Mouse (Mus musculus): ENCODE results near the gene Cpa2. TPM values are rescaled to one million over a fixed set of nuclear protein-coding genes. Genes with fewer than 3 reads are reported as not detected.
A peak's percentile ranks its signal among the peaks of the same experiment; 100 is the strongest.

Gene Cpa2
- 1 to 10 TPM; 1.2 to 1.6 TPM for total RNA-seq (2021)
- long read RNA-seq, experiment 1, partial matches to known transcripts = 1 of 1 reads
- long read RNA-seq, experiment 1, other reads (novel, unspliced or antisense) = 0 of 1 reads
- long read RNA-seq, experiment 2 = 0 reads

DNA sequence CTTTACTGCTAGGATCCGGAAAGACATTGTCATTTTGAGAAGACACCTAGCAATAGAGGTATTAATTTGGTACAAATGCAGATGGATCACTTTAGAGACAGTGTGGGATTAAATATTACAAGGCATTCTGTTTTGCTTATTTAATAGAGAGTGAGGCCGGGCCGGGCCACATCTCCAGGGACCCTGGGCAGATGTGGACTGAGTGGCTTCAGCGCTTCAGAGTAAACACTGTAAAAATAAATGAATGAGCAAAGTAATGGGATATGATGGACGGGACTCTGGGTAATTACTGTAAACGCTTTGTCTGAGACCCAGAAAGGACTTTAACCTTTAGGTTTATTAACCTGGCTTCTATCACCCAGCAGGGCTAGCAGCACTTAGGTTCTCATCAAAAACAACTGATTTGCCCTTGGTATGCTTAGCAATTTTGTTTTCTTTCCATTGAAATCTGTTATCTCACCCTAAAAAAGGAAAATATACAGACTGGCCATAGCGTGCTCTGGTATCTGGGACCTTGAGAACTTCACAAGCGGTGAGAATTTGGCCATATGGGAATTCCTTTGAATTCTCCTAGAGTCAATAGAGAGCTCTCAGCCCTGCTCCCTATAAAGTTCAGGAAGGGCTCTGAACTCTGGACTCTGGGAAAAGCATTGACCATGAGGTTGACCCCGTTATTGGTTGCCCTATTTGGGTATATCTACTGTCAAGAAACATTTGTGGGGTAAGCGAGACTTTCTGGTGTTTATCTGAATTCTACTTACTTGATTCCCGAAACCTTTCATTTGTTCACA is at the start of gene Cpa2:
Gene Cpa2, plus strand, starts transcription at position 574 of the 791 bp plus-strand sequence.
- peak; percentile 25 for DNase-seq

- no peak for DNase-seq
These were observed 42.3 kb upstream of the Cpa2 start for GRCm38 (mm10) chr6:30499049-30499448.

GRCm38 (mm10) chr6:30508824-30509223 is 32.6 kb upstream of the Cpa2 start:
- no peak for DNase-seq

DNA sequence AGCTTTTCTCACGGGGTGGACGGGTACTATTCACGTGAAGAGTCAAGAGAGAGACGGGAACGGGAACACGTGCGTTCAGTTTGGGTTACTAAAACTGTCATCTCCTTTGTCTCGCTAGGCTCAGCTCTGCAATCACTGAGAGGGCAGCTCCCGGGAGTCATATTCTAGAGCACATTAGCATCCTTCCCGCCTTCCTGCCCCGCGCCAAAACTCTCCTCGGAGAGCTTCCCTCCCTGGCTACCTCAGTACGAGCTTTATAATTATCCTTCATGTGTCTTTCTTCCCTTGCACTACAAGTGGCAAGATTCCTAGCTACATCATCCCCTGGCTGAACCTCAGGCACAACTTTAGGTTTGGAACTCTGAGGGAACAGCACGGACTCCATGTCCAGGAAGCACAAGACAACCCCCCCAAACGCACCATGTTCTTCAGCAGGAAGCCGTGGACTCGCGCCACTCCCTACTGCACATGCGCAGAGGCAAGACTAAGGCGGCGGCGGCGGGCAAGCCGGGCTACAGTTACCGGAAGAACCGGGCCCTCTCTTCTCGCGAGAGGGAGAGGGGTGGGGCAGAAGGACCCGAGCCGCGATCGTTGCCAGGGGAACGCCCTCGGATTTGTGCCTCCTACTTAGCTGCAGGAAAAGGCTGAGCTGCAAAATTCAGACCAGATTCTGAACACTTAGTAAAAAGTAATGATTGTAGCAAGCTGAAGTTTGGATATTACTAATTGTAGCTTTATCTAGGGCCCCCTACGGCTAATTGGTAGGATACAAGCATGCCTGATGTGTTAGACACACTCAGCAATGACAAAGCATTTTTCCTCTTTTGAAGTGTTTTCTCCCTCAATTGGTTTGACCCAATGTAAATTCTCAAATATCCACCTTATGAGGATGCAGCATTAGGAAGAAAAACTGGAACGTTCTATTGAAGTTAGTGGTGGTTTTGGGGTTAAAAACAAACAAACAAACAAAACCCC is 31.8 kb upstream of the Cpa2 start, which contains the start of the genes Tmem209 and Ssmem1:
Gene Tmem209, minus strand, starts transcription at position 519 of the 975 bp plus-strand sequence.
Gene Ssmem1, plus strand, starts transcription at position 585 of the 975 bp plus-strand sequence.
- DNase-seq = peak; percentile 99

DNA sequence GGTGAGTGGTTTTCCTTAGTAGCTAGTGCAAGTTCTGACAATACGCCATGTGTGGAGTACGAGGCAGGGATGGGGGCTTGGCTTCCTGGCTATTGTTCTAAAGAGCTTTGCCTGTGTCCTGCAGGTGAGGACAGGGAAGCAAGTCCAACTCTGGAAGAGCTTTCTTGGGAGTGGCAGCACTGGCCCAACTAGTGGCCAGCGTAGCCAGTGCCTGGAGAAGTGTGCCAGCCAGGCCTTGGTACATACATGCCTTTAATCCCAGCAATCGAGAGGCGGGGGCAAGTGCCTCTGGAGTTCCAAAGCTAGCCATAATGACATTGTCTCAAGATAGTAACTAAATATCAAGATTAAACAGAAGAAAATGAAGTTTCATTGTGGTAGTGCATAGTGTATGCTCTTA is 31.1 kb upstream of the Cpa2 start:
- DNase-seq = peak; percentile 16

- no peak for DNase-seq
These were observed 27.1 kb upstream of the Cpa2 start for GRCm38 (mm10) chr6:30514242-30514641.

- DNase-seq = no peak
These were observed 21.0 kb upstream of the Cpa2 start for GRCm38 (mm10) chr6:30520400-30520799.

DNA sequence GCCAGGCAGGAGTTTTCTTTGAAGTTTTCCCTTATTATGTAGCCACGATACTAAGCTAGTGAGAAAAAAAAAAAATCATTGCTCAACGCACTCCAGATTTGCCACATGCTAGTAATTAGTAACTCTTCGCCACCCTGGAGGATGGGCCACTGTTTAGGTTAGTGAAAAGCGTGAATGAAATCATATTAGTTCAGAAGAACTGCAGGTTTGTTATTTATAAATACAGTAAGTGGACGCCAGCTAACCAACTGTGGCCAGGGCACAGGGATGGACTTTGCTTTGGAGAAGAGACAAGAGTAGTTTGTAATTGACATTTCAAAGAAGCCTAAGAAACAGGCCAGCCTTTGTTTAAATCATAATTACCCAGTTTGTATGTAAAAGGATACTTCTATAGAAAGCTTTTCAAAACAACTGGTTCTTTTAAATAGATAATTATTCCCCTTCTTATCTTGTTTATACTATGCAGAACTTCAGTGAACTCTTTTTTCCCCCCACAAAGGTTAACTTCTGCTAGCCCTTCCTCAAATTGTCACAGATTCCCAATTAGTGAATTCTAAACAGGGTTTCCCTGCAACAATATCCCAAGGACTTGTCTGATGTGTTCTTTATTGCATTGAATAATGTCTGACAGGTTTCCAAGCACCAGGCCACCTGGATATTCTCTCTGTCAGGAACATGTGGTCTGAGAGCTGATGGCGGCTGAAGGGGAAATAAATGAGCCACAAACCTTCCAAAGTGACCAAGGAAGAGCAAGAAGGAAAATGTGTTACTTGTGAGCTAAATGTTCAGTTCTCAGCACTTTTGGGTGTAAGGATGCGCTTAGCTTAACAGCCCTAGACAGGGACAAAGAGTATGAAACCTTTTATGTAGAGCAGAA is 15.7 kb upstream of the Cpa2 start:
- DNase-seq = no peak

DNA sequence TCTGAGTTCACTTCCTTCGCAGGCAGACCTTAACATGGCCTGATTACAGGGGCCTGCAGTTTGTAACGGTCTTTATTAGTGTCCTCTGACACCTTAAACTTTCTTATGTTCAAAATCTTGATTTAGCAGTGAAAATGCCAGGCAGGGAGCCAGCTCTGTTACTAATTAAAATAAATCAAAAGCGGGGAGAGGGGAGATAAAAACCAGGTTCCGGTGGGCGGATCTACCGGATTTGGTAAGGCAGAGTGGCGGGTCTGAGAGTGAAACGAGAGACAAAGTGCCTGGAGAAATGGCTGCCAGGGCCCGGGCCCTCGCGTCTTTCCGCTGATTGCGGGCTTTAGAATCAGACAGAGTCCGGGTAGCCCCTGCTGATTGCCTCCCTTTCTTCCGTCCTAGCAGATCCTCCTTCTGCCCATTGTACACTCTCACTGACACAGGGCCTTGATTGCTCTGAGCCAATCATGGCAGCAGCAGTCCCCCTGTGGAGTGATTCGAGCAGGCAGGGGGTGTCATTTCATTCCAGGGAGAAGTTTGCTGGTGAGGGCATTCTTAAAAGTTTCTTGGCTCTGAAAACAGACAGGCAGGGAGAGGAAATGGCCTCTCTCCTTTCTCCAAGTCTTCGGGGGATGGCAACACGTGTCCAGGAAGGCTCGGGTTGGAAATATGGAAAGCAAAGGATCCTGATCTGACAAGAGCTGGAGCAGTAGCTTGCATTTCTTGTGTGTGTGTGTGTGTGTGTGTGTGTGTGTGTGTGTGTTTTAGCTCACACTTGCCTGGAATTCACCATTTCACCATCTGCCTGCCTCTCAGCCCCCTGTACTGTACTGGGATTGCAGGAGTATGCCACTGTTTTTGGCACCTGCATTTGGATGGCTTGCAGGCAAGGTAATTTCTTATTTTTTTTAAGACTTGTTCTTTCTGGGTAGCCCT is 14.5 kb upstream of the Cpa2 start:
- peak; percentile 23 for DNase-seq

DNA sequence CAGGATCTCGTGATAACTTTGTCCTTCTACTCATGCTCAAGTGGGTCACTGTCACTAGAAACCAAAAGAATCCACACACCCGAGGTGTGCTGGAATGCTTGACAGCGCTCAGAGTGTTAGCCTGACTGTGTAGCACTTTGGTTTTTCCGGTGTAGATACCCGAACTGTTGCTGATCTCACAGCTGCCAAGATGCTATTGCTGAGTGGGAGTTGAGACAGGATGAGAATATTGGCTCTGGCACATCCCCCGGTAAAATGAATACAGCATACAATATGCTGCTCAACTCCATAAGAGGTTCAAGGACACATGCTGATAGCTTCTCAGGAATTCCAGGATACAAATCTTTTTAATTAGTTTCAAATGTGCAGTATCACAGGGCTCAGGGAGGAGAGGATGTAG is 12.6 kb upstream of the Cpa2 start:
- no peak for DNase-seq

DNA sequence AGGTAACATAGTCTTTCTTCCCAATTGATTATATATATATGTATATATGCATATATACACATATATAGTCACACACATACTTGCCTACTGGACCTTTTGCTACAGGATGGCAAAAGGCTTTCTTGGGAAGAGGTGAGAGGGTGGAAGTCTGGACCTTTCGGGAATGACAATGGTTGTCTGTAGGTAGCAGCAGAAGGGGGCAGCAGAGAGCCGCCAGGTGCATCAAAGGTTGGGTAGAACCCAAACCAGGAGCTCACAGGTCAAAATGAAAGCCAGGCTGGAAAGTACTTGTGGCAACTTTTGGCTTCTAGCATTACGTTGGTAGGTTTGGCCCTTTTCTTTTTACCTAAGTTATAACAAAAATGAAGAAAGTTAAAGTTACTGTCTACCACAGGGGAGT is 6.0 kb upstream of the Cpa2 start:
- DNase-seq = peak; percentile 20

DNA sequence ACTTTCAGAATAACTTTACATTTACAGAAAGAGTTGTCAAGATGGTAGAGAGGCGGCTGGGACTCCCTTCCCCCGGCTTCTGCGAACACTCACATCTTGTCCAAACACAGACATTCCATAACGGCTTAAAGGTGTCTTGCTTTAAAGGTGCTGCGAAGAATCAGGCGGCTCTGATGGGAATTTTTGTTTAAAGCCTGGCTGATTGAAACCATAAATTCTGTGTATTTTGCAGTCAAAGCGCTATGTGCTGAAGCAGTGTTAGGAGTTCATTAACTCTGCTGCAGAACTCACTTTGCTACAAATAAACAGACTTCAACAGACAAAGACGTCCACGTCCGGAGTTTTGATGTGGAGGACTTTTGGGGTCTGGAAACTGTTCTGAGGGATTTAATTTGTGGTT is 3.1 kb upstream of the Cpa2 start:
- no peak for DNase-seq

GRCm38 (mm10) chr6:30538800-30539199 is 2.6 kb upstream of the Cpa2 start:
- no peak for DNase-seq

- DNase-seq = no peak
These were observed 895 bp downstream of the Cpa2 start for GRCm38 (mm10) chr6:30542277-30542676.

GRCm38 (mm10) chr6:30543077-30543476 is 1.7 kb downstream of the Cpa2 start:
- no peak for DNase-seq

- DNase-seq = no peak
These were observed 2.5 kb downstream of the Cpa2 start for GRCm38 (mm10) chr6:30543851-30544250.

- no peak for DNase-seq
These were observed 4.3 kb downstream of the Cpa2 start for GRCm38 (mm10) chr6:30545689-30546088.

DNA sequence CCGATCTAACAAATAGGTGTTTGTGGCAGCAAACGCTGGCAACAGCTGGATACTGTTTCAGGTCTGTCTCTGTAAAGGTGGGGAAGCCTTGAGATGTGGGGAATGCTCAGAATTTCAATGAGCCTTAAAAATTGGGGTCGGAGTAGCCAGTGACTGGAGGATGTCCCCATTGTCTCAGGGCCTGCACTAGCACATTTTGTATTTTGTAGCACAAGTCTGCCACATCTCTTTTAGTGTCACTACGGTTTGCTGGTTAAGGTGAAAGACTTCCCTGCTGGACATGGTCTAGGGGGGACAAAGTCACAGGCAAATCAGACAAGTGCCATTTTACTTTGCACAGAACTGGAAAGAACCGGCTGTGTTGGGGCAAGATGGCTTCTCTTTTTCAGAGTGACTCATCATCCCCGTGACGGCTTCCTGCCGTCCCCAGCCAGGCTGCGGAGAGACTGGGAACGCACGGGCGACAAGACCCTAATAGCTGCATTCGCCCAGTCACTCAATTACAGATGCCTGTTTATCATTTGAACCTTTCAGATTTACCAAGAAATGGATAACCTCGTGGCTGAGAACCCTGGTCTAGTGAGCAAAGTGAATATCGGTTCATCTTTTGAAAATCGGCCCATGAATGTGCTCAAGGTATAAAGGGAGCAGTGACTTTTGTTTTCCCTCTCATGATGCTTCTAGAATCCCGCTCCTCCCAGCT is 5.3 kb downstream of the Cpa2 start:
- peak; percentile 26 for DNase-seq

- DNase-seq = peak; percentile 31
These were observed 5.9 kb downstream of the Cpa2 start for GRCm38 (mm10) chr6:30547274-30547645.

Measured in gastrocnemius, postnatal 10 days (tissue).